Mouse (Mus musculus) erythroblast, embryonic 14.5 days (primary cell): ENCODE data around the gene Gbx2.

Experiments
- GATA1 ChIP-seq: IDR thresholded peaks from 2 replicates; pipeline ENCODE4 v1.6.1; 2012; ENCODE audit warnings: low read length, inconsistent platforms, mixed read lengths
- TAL1 ChIP-seq: IDR thresholded peaks from 3 replicates; pipeline ENCODE4 v1.6.1; 2012; ENCODE audit warnings: low read length, inconsistent platforms, mixed read lengths

- TF ChIP-seq TAL1: no peak
- TF ChIP-seq GATA1: no peak
These were observed 38.7 kb downstream of the Gbx2 start for GRCm38 (mm10) chr1:89892281-89892680.
